Mouse (Mus musculus) naive thymus-derived CD4-positive, alpha-beta T cell, adult 2 months (primary cell): ENCODE data around the gene Sp140.
"Not testable (repeated sequence)": the region's sequence is repeated elsewhere in the genome, so short reads cannot be mapped to it uniquely, and the experiment has no call there.

Source experiments
- DNase-seq: peaks from one replicate; pipeline ENCODE4 v3.0.0-alpha.2; 2011; ENCODE audit warnings: low read depth

The Sp140 gene

DNA sequence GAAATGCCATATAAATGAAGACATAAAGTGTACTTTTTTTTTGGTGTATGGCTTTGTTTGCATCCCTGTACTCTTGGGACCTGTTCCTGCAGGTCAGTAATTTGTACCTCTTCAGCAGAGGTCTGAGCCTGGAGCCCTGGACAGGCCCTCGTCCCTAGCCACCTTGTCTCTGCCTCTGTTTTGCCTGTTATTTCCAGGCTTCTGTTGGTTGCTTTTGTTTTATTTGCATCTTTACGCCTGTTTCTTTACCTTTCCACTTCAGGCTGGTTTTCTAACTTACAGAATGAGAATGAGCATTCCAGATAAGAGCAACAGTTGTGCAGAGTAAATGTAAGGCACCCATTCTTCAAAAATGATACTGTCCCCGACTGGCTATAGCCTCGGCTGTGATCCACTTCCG is at the start of gene Sp140:
TSS of gene Sp140 (plus strand) at position 301 of the 400 bp plus-strand sequence.
- not testable (repeated sequence) for DNase-seq

DNA sequence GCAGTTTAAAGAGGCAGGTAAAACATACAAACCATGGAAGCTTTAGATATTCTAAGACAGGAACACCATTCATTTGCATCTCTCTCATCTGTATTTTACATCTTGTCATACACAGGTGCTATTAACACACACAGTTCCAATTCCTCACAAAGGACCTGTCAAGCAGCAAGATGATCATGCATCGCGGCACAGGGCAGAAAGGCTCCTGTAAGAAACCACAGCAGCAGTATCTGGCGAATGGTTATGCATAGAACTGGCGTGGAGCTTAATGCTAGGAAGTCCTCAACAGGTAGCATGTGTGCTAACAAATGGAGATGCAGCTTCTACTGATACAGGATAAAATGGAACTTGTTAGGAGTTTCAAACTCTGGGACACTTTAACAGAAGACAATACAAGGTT is 44.9 kb upstream of the Sp140 start:
- not testable (repeated sequence) for DNase-seq

DNA sequence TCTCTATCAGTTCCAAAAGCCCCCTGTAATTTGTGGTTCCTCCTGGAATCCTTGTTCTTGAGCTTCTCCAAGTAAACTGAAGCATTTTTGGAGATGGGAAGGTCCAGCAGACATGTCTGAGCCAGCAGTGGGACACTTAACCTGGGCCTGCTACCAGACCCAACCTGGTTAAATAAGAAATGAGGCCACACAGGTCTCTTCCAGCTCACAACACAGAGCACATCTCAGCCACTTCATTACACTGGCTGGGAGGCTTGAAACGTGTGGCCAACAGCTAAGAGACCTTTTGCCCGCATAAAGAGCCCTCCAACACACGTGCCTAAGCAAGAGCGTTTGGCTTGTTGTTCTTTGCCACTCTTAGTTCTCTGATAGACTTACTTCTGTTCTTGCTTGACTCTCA is 26.6 kb upstream of the Sp140 start:
- not testable (repeated sequence) for DNase-seq

DNA sequence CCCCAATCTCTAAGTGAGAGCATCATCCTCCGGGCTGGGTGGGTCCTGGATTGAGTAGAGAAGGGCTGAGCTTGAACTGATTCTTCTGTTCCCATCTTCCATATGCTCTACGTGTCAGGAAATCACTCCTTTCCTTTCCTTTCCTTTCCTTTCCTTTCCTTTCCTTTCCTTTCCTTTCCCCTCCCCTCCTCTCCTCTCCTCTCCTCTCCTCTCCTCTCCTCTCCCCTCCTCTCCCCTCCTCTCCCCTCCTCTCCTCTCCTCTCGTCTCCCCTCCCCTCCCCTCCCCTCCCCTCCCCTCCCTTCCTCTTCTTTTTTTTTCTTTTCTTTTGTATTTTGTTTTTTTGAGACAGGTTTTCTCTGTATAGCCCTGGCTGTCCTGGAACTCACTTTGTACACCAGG is 24.8 kb upstream of the Sp140 start, which contains the start of gene G530012D18Rik:
TSS of gene G530012D18Rik (plus strand) at position 301 of the 400 bp plus-strand sequence.
- not testable (repeated sequence) for DNase-seq

DNA sequence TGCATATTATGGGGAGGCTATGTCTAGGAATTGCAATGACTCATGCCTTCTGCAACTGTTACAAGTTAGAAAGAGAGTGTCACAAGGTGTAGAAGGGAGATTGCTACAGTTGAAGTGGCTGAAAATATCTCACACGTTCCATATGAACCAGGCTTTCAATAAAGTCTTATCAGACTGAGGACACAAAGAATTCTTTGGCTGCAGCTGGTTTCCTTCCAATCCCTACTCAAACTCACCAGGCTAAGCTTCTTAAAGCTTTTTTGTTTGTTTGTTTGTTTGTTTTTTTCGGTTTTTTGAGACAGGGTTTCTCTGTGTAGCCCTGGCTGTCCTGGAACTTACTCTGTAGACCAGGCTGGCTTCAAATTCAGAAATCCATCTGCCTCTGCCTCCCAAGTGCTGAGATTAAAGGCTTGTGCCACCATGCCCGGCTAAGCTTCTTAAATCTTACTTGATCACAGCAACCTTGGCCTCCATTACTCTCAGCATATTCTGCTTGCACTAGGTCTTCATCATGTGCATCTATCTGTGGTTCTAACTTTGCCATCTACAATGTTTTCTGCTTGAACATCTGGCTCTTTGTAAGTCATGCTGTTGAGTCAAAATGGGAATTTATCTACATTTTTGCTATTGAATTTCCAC is 21.7 kb upstream of the Sp140 start:
- not testable (repeated sequence) for DNase-seq

DNA sequence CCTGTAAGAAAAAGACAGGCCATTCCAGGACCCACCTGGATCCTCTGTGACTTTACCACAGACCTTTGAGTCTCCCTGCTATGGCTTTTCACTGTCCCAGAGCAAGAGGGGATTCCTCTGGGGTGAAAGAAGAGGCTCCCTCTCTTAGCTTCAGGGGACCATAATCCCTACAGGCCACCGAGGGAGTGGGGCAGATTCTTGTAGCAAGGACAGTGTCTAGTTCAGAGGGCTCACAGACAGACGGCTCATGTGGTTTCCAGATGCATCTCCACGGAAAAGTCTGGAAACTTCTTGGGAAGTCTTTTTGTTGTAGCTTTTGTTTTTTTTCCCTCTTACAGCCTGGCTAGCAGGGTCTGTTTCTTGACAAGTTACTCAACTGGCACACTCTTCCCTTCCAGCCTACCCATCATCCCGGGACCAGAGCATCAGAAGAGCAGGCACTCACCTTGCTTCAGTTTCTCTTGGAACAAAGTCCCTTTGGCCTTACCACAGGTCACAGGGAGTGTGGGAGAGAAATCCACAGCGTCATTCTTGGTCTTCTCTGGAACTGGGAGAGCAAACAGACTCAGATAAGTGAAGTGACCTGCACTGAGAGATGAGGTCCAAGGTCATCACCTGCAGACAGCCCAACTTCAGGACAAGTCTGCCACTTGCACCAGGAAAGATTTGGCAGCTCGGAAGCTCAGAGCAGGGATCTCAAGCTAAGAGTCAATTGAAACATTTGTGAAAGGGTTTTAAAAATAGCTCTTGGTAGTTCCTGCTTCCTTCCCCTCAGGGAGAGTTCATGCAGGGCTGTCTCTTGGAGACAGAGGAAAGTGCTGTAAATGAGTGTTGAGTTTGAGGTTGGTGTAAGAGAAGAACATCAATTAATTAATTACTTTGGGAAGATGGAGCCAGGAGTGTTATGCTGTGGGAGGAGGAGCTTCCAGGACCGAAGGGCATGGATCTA is 20.7 kb upstream of the Sp140 start:
- not testable (repeated sequence) for DNase-seq

DNA sequence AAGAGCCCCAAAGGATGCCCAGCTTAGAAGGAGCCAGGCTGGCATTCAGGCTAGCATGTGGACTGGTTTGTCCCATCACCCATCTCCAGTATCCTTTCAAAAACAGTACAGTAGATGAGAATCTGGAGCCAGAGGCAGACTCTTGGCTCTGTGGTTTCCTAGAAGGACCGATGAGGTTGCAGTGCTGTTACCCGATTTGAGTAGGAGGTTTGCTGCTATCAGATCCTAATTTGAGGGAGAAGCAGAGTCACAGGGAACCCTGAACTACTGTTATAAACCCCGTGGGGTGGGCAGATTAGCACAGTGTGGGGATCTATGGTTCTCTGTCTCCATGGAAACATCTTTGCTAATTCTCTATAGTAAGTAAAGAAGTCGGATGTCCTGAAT is 20.0 kb upstream of the Sp140 start:
- DNase-seq: not testable (repeated sequence)

DNA sequence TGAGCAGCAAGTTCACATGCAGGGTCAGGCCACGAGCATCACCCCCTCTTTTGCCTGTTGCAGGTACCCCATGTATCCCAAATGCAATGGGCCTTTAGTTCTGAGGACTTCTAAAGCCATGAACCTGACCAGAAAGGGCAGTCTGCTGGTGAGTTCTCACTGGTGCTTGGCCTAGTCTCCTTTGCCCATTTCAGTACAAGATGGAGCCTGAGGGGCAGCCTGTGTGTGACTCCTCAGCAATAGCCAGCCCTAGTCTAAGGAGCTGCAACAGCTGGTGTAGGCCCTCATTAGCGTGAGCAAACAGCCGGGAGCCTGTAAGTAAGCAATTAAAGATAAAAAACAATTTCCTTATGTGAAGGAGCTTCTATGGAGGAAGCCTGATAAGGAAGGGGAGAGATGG is 19.6 kb upstream of the Sp140 start:
- not testable (repeated sequence) for DNase-seq

DNA sequence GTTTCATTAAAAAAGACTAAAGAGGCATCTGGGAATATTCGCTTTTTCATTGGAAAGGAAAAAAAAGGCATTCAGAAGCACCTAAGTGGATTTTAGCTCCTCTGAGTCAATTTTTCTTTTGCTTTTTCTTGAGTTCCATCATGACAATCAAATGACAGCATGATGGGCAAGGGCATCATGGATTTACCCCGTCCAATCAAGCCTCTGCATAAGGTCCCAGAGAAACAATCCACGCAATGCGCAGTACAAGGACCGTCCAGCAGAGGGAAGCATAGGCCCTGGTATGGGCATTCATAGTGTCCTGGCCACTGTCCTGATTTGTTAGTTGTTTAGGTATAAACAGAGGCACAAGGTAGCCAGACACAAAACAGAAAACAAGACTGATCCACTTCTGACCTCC is 18.7 kb upstream of the Sp140 start:
- peak; percentile 49 for DNase-seq

DNA sequence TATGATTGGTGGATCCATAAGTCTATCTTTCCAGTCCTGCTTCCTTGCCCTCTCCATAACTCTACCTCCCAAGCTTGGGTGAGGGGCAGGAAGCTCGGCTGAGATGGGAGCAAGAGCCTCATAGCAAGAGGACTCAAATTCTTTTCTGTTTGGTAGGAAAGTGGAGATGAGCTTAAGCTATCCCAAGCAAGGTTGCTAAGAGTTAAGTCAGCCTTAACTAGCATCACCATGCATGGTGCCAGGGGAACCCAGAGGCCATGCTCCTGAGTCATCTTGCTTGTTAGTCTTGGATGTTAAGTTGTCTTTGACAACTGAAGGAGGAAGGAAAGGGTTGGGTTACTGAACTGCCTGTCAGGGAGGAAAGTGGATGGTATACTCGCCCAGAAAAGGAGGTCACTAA is 11.5 kb upstream of the Sp140 start:
- DNase-seq: not testable (repeated sequence)

DNA sequence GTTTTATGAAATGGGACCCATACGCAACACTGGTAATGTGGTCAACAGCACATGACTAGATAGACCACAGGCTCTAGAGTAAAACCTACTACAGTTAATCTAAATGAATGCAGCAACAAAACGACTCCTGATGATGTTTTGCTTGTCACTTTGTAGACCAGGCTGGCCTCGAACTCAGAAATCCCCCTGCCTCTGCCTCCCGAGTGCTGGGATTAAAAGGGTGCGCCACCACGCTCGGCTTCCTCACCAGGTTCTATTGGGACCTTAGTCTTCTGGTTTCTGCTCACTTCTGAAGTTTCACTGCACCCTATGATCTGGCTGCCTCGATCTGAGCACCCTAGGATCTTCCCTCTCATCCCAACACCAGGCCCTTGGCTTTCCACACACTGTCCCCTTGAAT is 7.7 kb upstream of the Sp140 start:
- DNase-seq: not testable (repeated sequence)

DNA sequence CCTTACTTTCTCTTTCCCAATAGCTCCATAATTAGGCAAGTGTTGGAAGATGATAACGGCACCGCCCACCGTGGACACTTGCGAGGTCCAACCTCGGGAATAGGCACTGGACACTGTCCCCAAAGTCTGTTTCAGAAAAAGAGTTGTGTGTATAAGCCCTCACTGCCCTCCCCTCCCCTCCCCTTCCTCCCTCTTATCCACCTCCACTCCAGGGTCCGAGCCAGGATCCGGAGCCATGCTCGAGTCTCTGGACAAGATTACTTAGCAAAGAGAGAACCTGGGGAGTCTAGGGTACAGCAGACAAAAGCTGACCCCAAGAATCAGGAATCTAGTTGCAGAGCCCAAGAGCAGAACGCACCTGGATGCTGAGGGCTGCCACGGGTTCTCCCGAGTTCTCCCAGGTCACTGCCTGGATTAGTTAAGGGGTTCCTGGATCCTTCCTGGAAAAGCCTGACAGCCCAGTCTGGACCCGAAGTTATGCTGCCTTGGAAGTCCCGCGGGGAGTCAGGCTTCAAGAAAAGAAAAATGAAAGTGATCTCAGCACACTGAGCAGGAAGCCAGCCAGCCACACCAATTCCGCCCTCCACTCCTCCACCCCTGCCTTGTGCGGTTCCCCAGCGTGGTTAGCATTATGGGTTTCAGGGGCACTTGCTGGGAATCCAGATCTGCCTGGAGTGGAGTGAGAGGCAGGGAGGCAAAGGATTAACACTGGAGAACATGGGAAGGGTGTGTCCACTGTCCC is 1.7 kb upstream of the Sp140 start, which contains the start of gene Sp110:
TSS of gene Sp110 (minus strand) at position 547 of the 742 bp plus-strand sequence.
- DNase-seq: peak; percentile 61

DNA sequence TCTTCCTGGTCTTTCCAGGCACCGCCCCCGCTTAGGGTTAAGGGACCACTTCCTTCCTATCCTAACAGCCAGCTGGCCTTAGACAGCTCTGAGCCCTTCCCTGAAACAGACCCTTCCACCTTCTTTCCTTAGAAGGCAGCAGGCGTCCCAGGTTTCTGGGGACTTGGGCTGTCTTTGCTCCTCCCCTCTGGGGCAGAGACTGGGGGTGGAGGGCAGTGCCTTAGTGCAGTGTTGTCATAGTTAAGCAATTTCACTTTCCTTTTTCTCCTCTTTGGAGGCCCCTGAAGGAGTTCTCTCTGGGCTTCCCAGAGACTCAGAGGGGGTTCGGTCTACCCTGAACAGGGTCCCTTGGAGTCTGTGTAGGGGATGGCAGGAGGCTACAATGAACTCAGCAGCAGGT is 616 bp downstream of the Sp140 start:
- peak; percentile 44 for DNase-seq

DNA sequence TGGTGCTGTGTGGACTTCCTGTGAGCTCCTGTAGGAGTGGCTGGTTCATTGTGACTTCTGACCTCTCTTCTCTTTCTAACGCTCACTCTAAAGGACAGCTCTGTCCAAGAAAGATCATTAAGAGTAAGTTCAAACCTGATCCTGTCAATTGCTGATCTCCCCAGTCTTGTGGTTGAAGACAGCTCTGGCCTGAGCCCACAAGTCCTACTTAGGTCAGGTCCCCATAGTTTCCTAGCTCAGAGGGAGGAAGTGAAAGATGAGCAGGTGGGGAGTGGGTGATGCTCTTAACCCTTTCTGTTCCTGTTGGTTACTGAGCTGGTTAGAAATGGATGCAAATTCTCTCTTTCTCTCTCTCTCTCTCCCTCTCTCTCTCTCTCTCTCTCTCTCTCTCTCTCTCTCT is 4.2 kb downstream of the Sp140 start:
- DNase-seq: not testable (repeated sequence)

DNA sequence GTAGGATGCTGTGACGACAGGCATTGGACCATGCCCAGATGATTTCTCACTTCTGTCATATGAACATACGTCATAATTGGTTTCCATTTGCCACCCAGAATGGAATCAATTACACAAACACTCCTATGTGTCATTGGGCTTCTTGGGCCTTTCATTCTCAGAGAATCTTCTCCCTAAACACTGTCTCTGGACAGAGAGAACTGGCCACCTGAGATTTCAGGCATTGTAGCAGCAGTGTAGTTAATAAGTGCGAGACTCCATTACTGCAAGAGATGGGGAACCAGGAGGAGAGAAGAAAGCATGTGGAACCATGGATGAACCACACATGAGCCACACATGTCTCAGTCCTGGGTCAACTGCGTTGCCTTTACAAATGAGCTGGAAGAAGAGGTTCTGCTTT is 8.2 kb downstream of the Sp140 start:
- not testable (repeated sequence) for DNase-seq

DNA sequence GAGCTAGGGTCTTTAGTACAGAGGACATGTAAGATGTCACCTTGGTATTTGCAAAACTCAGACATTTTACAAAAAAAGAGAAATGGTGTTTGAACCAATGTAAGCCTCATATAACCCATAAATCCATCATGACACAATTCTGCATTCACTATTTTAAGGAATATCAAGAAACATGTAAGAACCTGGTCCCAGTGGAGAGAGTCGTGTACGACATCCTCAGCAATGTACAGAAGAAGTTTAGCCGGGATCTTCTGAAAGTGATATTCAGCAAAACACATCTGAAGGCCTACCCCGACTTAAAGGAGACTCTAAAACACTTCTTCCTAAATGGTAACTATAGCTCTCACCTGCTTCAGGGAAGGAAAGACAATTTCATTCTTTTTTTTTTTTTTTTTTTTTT is 10.4 kb downstream of the Sp140 start:
- DNase-seq: not testable (repeated sequence)

DNA sequence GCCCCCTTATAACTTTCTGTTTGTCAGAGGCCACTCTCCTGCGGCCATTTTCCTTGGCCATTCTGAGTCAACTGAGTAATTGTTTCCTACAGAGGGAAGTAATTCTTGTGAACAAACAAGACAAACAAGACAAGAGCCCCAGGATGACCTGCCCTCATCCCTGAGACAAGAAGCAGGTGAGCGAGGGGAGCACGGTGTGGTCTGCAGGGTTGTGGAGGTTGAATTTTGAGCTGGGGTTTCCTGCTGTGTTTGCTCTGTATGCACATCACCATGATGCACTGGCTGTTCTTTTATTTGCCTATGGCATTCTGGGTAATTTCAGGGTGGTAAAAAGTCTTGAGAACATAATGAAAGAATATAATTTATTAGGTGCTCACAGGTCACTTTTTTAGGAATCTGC is 14.9 kb downstream of the Sp140 start:
- DNase-seq: not testable (repeated sequence)

DNA sequence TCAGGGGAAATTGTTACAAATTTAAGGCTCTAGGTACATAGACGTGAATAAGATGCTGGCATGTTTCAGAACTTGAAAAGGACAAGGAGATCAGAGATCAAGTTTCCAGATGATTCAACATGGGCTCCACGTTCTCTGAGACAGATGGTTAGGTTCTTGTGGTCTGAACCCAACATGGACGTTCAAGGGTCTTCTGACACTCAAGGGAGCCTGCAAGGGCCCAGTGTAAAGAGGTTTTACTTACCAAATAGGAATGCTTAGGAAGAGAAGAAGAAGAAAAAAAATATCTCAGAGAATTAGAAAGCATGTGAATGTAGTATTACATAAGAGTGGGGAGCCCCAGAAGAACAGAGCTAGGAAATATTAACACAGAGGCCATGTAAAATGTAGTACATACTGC is 15.6 kb downstream of the Sp140 start:
- not testable (repeated sequence) for DNase-seq

DNA sequence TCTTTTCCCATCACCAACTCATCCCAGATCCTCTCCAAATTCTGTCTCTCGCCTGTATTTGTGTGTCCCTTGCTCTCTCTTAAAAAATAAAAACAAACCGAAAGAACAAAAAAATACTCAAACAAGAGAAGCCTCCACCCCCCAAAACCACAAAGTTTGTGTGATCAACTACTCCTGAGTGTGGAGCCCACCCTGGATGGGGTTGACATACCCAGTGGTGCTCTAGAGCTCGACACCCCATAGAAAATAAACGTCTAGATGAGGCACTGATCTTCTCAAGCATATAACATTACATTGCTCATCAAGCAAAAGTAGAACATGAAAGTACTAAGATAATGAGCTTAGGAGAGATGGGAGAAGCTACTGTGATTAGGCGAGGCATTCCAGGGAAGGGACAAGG is 17.0 kb downstream of the Sp140 start:
- DNase-seq: not testable (repeated sequence)

DNA sequence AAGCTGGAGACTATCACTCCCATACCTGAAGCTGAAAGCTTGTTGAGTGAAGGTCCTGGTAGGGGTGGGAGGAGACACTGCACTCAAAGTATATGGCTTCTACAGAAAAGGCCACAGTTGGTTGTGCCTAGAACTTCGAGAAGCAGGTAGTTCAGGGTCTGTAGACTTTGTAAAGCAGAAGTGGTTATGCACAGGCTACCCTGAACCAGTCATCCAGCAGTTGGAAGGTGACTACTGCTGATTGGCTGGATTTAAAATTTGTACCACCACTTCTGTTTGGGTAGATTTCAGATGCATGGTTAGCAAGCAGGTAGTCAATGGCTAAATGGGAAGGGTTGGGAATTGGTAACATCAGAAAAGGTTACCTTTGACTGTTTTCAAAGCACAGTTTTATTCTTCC is 18.5 kb downstream of the Sp140 start:
- DNase-seq: not testable (repeated sequence)

DNA sequence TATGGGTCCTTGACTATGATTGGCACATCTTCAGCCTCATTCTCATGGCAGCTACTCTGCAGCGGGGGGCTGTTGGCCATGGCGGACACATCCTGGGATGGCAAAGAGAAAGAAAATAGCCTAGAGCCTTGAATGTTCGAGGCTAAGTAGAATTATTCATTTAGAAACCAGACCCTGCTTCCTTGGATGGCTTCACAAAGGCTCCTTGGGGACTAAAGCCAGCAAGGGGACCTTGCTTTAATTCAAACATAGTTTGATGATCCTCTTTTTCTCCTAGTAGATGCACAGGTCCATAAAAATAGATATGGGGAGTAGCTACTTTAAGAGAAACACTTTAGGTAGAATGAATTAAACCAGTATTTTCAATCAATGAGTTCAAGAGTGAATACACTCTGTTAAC is 36.8 kb downstream of the Sp140 start:
- DNase-seq: not testable (repeated sequence)

DNA sequence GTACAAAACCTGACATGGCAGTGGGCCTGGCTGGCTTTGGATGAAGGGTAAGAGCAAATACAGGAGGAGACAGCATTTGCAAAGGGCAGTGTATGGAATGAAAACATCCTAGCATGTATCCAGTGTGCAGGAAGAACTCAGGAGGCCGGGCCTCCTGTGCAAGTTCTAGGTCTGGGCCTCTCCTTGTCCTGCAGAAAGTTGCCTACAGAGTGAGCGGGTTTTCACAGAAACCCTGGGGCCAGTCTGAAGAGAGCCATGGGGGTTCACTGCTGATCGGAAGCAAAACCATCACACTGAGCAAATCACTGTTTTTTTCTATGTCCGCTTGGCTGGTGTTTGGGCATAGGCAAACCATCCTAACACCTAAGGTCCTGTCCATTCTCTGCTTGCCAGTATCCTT is 38.0 kb downstream of the Sp140 start:
- not testable (repeated sequence) for DNase-seq
